Mouse (Mus musculus): Measurements from ENCODE around the gene Cox7b. TPM values are rescaled to one million over a fixed set of nuclear protein-coding genes. Genes with fewer than 3 reads are reported as not detected.
A peak's percentile ranks its signal among the peaks of the same experiment; 100 is the strongest.
"Not testable (repeated sequence)": the region's sequence is repeated elsewhere in the genome, so short reads cannot be mapped to it uniquely, and the experiment has no call there.

Cox7b gene
- total RNA-seq (2021): 100 to 1,000 TPM; 353 to 364 TPM

- DNase-seq (ENCODE audit: low spot score in 2 of 2): peak; percentile 80 to 91
- intact Hi-C loops (cut with DNase I): no loop called here
These were observed at the start of gene Cox7b for GRCm38 (mm10) chrX:106015571-106016322. Cox7b (plus strand) TSS chrX:106015700.

- intact Hi-C loops (cut with DNase I): no loop called here
- no peak for DNase-seq (ENCODE audit: low spot score in 2 of 2)
These were observed 13.9 kb upstream of the Cox7b start for GRCm38 (mm10) chrX:106001605-106002004.

- no peak for DNase-seq (ENCODE audit: low spot score in 2 of 2)
- intact Hi-C loops (cut with DNase I): loop anchor here (5.0 kb wide), 2 partner anchors 83 to 177 kb away; partner anchors contain the start of genes Atrx and Pgk1
These were observed 4.7 kb upstream of the Cox7b start for GRCm38 (mm10) chrX:106010762-106011161.

GRCm38 (mm10) chrX:106011465-106012159 is 3.9 kb upstream of the Cox7b start, which contains the start of gene Magt1:
Magt1 (minus strand) TSS chrX:106011906.
- intact Hi-C loops (cut with DNase I): loop anchor here (5.0 kb wide), 2 partner anchors 84 to 176 kb away; partner anchors contain the start of genes Atrx and Pgk1
- DNase-seq (ENCODE audit: low spot score in 2 of 2): peak; percentile 72 to 92

- DNase-seq (ENCODE audit: low spot score in 2 of 2): no peak
- intact Hi-C loops (cut with DNase I): loop anchor here (5.0 kb wide), 2 partner anchors 85 to 175 kb away; partner anchors contain the start of genes Atrx and Pgk1
These were observed 2.9 kb upstream of the Cox7b start for GRCm38 (mm10) chrX:106012559-106012958.

- intact Hi-C loops (cut with DNase I): loop anchor here (5.0 kb wide), 2 partner anchors 86 to 174 kb away; partner anchors contain the start of genes Atrx and Pgk1
- peak; percentile 37 to 41 for DNase-seq (ENCODE audit: low spot score in 2 of 2)
These were observed 2.3 kb upstream of the Cox7b start for GRCm38 (mm10) chrX:106013217-106013616.

- intact Hi-C loops (cut with DNase I): loop anchor here (5.0 kb wide), 2 partner anchors 88 to 172 kb away; partner anchors contain the start of genes Atrx and Pgk1
- DNase-seq (ENCODE audit: low spot score in 2 of 2): not testable (repeated sequence)
These were observed 641 bp upstream of the Cox7b start for GRCm38 (mm10) chrX:106014741-106015377.

GRCm38 (mm10) chrX:106017102-106017501 is 1.6 kb downstream of the Cox7b start:
- intact Hi-C loops (cut with DNase I): no loop called here
- no peak for DNase-seq (ENCODE audit: low spot score in 2 of 2)

- intact Hi-C loops (cut with DNase I): no loop called here
These were observed 2.0 kb downstream of the Cox7b start for GRCm38 (mm10) chrX:106017516-106017915.

GRCm38 (mm10) chrX:106026418-106027342 is 11.2 kb downstream of the Cox7b start, which contains the start of gene Atp7a:
Atp7a (plus strand) TSS chrX:106027276.
- DNase-seq (ENCODE audit: low spot score in 2 of 2): peak; percentile 85 to 94
- intact Hi-C loops (cut with DNase I): loop anchor here (2.0 to 10.0 kb wide), 5 partner anchors 66 to 358 kb away; partner anchors contain the start of gene Pgk1

More at GRCm38 (mm10) chrX:106017516-106017915, 2.0 kb downstream of the Cox7b start:
- no peak for DNase-seq (ENCODE audit: low spot score in 2 of 2)

GRCm38 (mm10) chrX:106027343-106027674 is 11.8 kb downstream of the Cox7b start:
- DNase-seq (ENCODE audit: low spot score in 2 of 2): no peak
- intact Hi-C loops (cut with DNase I): loop anchor here (2.0 to 10.0 kb wide), 5 partner anchors 65 to 357 kb away; partner anchors contain the start of gene Pgk1

GRCm38 (mm10) chrX:106030176-106030575 is 14.7 kb downstream of the Cox7b start:
- intact Hi-C loops (cut with DNase I): no loop called here

GRCm38 (mm10) chrX:106031124-106031523 is 15.6 kb downstream of the Cox7b start:
- intact Hi-C loops (cut with DNase I): no loop called here

More at GRCm38 (mm10) chrX:106030176-106030575, 14.7 kb downstream of the Cox7b start:
- no peak for DNase-seq (ENCODE audit: low spot score in 2 of 2)

GRCm38 (mm10) chrX:106035727-106036126 is 20.2 kb downstream of the Cox7b start:
- intact Hi-C loops (cut with DNase I): no loop called here
- no peak for DNase-seq (ENCODE audit: low spot score in 2 of 2)

More at GRCm38 (mm10) chrX:106031124-106031523, 15.6 kb downstream of the Cox7b start:
- no peak for DNase-seq (ENCODE audit: low spot score in 2 of 2)

GRCm38 (mm10) chrX:106037185-106037752 is 21.8 kb downstream of the Cox7b start:
- intact Hi-C loops (cut with DNase I): no loop called here
- no peak for DNase-seq (ENCODE audit: low spot score in 2 of 2)

- DNase-seq (ENCODE audit: low spot score in 2 of 2): peak; percentile 7 to 30
- intact Hi-C loops (cut with DNase I): no loop called here
These were observed 28.5 kb downstream of the Cox7b start for GRCm38 (mm10) chrX:106043863-106044617.

- DNase-seq (ENCODE audit: low spot score in 2 of 2): no peak
- intact Hi-C loops (cut with DNase I): no loop called here
These were observed 30.0 kb downstream of the Cox7b start for GRCm38 (mm10) chrX:106045455-106045854.

Measured in left cerebral cortex, postnatal 25 days (tissue).